Mouse (Mus musculus) left cerebral cortex, adult 9 months (tissue): ENCODE data around the gene Atp6v1d.

Experiments
- DNase-seq, 2 experiments: peaks; one replicate each; pipeline ENCODE4 v3.0.0; 2022; ENCODE audit warnings: low spot score in 2 of 2

The Atp6v1d gene

GRCm38 (mm10) chr12:78794236-78794635, 67.2 kb downstream of the Atp6v1d start:
- no peak for DNase-seq

DNA sequence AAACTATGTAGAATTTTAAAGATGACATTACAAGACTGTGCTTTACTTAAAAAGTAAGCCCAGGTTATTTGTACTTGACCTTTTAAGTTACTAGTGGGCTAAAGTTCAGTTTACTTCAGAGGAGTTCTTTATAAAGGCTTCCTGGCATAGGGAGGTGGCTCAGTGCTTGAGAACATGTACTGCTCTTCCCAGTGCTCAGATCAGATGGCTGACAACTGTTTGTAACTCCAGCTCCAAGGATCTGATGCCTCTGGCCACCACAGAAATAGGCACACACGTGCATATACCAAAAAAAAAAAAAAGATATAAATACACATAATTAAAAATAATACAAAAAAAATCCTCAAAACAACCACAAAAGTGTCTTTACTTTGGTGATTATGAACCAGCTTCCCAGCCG, 70.6 kb downstream of the Atp6v1d start:
- no peak for DNase-seq
